30 mouse cellular contexts compared by ENCODE assay signal in genomic region chr2:93312458-93312857, GRCm38 (mm10). TPM values are rescaled to one million over a fixed set of nuclear protein-coding genes. Genes with fewer than 3 reads are reported as not detected.
A peak's percentile ranks its signal among the peaks of the same experiment; 100 is the strongest.
DNase-seq lines count a peak whose midpoint lies in the region; ATAC-seq and TF ChIP-seq lines count a peak whose summit lies in the region.
"Had no signal": no experiment of that assay in that cellular context is flagged by ENCODE, and none has a peak within 500 bp of the region (broad histone marks: within the 10 kb centered on the region; RNA-seq: fewer than 3 reads in every experiment).

No protein-coding gene starts in this region.

- H3K27me3 ChIP-seq in heart, embryonic 12.5 days (replicated peaks) = no peaks in the 10 kb centered on the region
- H3K27me3 ChIP-seq in heart, adult 2 months (ENCODE audit: control insufficient read depth, insufficient read depth, low read length) = no peaks in the 10 kb centered on the region
- H3K27me3 ChIP-seq in intestine, embryonic 15.5 days (replicated peaks) = no peaks in the 10 kb centered on the region
- H3K27me3 ChIP-seq in intestine, postnatal 0 days (replicated peaks; ENCODE audit: control insufficient read depth, insufficient read depth, low read length) = no peaks in the 10 kb centered on the region
- H3K27me3 ChIP-seq in intestine, embryonic 16.5 days (replicated peaks; ENCODE audit: control insufficient read depth, insufficient read depth, low read length) = no peaks in the 10 kb centered on the region
- H3K27me3 ChIP-seq: embryonic facial prominence, embryonic 15.5 days; hindbrain, embryonic 15.5 days; liver, embryonic 12.5 days; midbrain, embryonic 13.5 days had no signal

- no peak overlapping the region for H3K4me2 ChIP-seq in heart, embryonic 12.5 days
- no peak overlapping the region for H3K4me2 ChIP-seq in intestine, embryonic 15.5 days (replicated peaks)
- no peak overlapping the region for H3K4me2 ChIP-seq in intestine, postnatal 0 days (replicated peaks; ENCODE audit: low read depth)
- no peak overlapping the region for H3K4me2 ChIP-seq in intestine, embryonic 16.5 days (ENCODE audit: low read depth, low read length)
- H3K4me2 ChIP-seq: embryonic facial prominence, embryonic 15.5 days; hindbrain, embryonic 15.5 days; liver, embryonic 12.5 days; midbrain, embryonic 13.5 days had no signal

- H3K9me3 ChIP-seq in heart, embryonic 12.5 days (replicated peaks) = no peaks in the 10 kb centered on the region
- no peaks in the 10 kb centered on the region for H3K9me3 ChIP-seq in intestine, embryonic 15.5 days
- no peaks in the 10 kb centered on the region for H3K9me3 ChIP-seq in intestine, postnatal 0 days (ENCODE audit: control insufficient read depth)
- no peaks in the 10 kb centered on the region for H3K9me3 ChIP-seq in intestine, embryonic 16.5 days (ENCODE audit: control insufficient read depth, low read length)
- H3K9me3 ChIP-seq: embryonic facial prominence, embryonic 15.5 days; hindbrain, embryonic 15.5 days; liver, embryonic 12.5 days; megakaryocyte, embryonic 14.5 days; midbrain, embryonic 13.5 days had no signal

- H3K4me1 ChIP-seq in heart, embryonic 12.5 days (replicated peaks) = peaks cover 78% of the 10 kb centered on the region
- peaks cover 7% of the 10 kb centered on the region for H3K4me1 ChIP-seq in heart, adult 2 months (ENCODE audit: control insufficient read depth, insufficient read depth, low read length)
- peaks cover 38% of the 10 kb centered on the region for H3K4me1 ChIP-seq in intestine, embryonic 15.5 days (replicated peaks)
- H3K4me1 ChIP-seq in intestine, postnatal 0 days (replicated peaks; ENCODE audit: control insufficient read depth, insufficient read depth, low read length) = peaks cover 17% of the 10 kb centered on the region
- H3K4me1 ChIP-seq in intestine, embryonic 16.5 days (ENCODE audit: control insufficient read depth, insufficient read depth, low read length) = peaks cover 39% of the 10 kb centered on the region

- no peak for ATAC-seq in heart, embryonic 12.5 days (ENCODE audit: insufficient number of reproducible peaks, low FRiP score)
- ATAC-seq in intestine, embryonic 15.5 days = no peak
- no peak for ATAC-seq in intestine, postnatal 0 days
- ATAC-seq in common myeloid progenitor, adult 5-6 weeks (replicated peaks; ENCODE audit: low read depth, poor library complexity, severe bottlenecking) = peak; percentile 73
- no peak for ATAC-seq in intestine, embryonic 16.5 days
- ATAC-seq: CD4-positive, CD25-positive, alpha-beta regulatory T cell, adult 4 months; forebrain, embryonic 14.5 days; inflammation-experienced regulatory T-cells, adult 6 months; liver, embryonic 12.5 days; liver, postnatal 0 days; midbrain, embryonic 13.5 days had no signal

- WGBS in heart, embryonic 12.5 days = 65% methylated on average over 3 of the region's 3 CpGs
- WGBS in heart, adult 2 months = 48% methylated on average over 3 of the region's 3 CpGs
- 51% methylated on average over 3 of the region's 3 CpGs for WGBS in intestine, embryonic 15.5 days
- WGBS in intestine, postnatal 0 days = 57% methylated on average over 3 of the region's 3 CpGs
- 57% methylated on average over 3 of the region's 3 CpGs for WGBS in intestine, embryonic 16.5 days

- H3K36me3 ChIP-seq in heart, embryonic 12.5 days = peaks cover 15% of the 10 kb centered on the region; the same call in 1 of the 2 replicates
- no peaks in the 10 kb centered on the region for H3K36me3 ChIP-seq in heart, adult 2 months (ENCODE audit: control insufficient read depth, insufficient read depth, low read length)
- H3K36me3 ChIP-seq in intestine, embryonic 15.5 days = no peaks in the 10 kb centered on the region
- no peaks in the 10 kb centered on the region for H3K36me3 ChIP-seq in intestine, postnatal 0 days (ENCODE audit: control insufficient read depth, insufficient read depth)
- H3K36me3 ChIP-seq in intestine, embryonic 16.5 days (ENCODE audit: control insufficient read depth, insufficient read depth, low read length) = no peaks in the 10 kb centered on the region
- H3K36me3 ChIP-seq: embryonic facial prominence, embryonic 15.5 days; hindbrain, embryonic 15.5 days; liver, embryonic 12.5 days had no signal

- no peak for TF ChIP-seq CTCF in heart, adult 2 months (IDR thresholded peaks at IDR 0.05)
- no peak for TF ChIP-seq CTCF in intestine, postnatal 0 days (IDR thresholded peaks at IDR 0.05; ENCODE audit: low read depth)

- intact Hi-C loops in heart, adult 2 months (cut with DNase I) = no loop called here

- no peak for TF ChIP-seq POLR2A in heart, adult 2 months (IDR thresholded peaks at IDR 0.05; ENCODE audit: insufficient read depth, low read depth, low read length)

- peak overlapping the region; percentile 52; the same call in 1 of the 2 replicates for H3K27ac ChIP-seq in heart, embryonic 12.5 days (ENCODE audit: poor library complexity, severe bottlenecking)
- no peak overlapping the region for H3K27ac ChIP-seq in heart, adult 2 months
- H3K27ac ChIP-seq in intestine, embryonic 15.5 days = 0 out of 2 replicates have a peak overlapping the region, but pooled peaks have one; percentile 40
- no peak overlapping the region for H3K27ac ChIP-seq in intestine, postnatal 0 days (ENCODE audit: low read depth, low read length)
- no peak overlapping the region for H3K27ac ChIP-seq in intestine, embryonic 16.5 days (ENCODE audit: low read length)
- H3K27ac ChIP-seq: embryonic facial prominence, embryonic 15.5 days; hindbrain, embryonic 15.5 days; kidney, postnatal 0 days; liver, embryonic 12.5 days had no signal

- no peak overlapping the region for H3K9ac ChIP-seq in heart, embryonic 12.5 days
- H3K9ac ChIP-seq in heart, adult 2 months (ENCODE audit: low read depth, low read length) = no peak overlapping the region
- H3K9ac ChIP-seq in intestine, embryonic 15.5 days = no peak overlapping the region
- H3K9ac ChIP-seq in intestine, postnatal 0 days (ENCODE audit: low read depth, low read length) = no peak overlapping the region
- 0 out of 2 replicates have a peak overlapping the region, but pooled peaks have one; percentile 2 for H3K9ac ChIP-seq in intestine, embryonic 16.5 days (ENCODE audit: low read depth, low read length)
- H3K9ac ChIP-seq: embryonic facial prominence, embryonic 15.5 days; hindbrain, embryonic 15.5 days; liver, embryonic 12.5 days; liver, postnatal 0 days; midbrain, embryonic 13.5 days had no signal

- H3K79me2 ChIP-seq in heart, adult 2 months (replicated peaks; ENCODE audit: control insufficient read depth, insufficient read depth, low read length) = no peaks in the 10 kb centered on the region; the same call in 1 of the 2 replicates

- no peak for TF ChIP-seq EP300 in heart, adult 2 months (IDR thresholded peaks at IDR 0.05; ENCODE audit: insufficient read depth, low read depth, low read length)

- H3K4me3 ChIP-seq in heart, embryonic 12.5 days = no peak overlapping the region
- no peak overlapping the region for H3K4me3 ChIP-seq in heart, adult 2 months
- H3K4me3 ChIP-seq in intestine, embryonic 15.5 days (replicated peaks) = no peak overlapping the region
- no peak overlapping the region for H3K4me3 ChIP-seq in intestine, postnatal 0 days (ENCODE audit: low read depth, low read length)
- H3K4me3 ChIP-seq in intestine, embryonic 16.5 days (ENCODE audit: low read length) = no peak overlapping the region
- H3K4me3 ChIP-seq: embryonic facial prominence, embryonic 15.5 days; hindbrain, embryonic 15.5 days; liver, embryonic 12.5 days; megakaryocyte, embryonic 14.5 days; midbrain, embryonic 13.5 days had no signal

- no peak for DNase-seq in heart, adult 2 months
- DNase-seq in kidney, postnatal 10 days = no peak
- DNase-seq: adrenal gland, postnatal 14 days; cerebellum, adult 11-12 months; cerebellum, adult 9-11 months; gastrocnemius, postnatal 25 days; heart, adult 18-20 months; kidney, adult 8-10 months; layer of hippocampus, postnatal 36 days; left cerebral cortex, postnatal 4 days; liver, postnatal 0 days; lung, postnatal 36 days; right cerebral cortex, adult 18-20 months; spleen, adult 18-20 months; thymus, postnatal 4 days had no signal

RNA-seq across cellular contexts. Expression of gene Tspan18, which starts 21.8 kb away (rescaled TPM):
- polyA plus RNA-seq in heart, embryonic 12.5 days (2016; fragmentation: Nextera tagmentation; extraction: Ambion mirVana) = 58.5 and 63.8 TPM in 2 replicates
- 10 to 100 TPM in 1 of 2 experiments, 1 to 10 TPM in 1; 9.4 to 16.0 TPM for total RNA-seq in heart, adult 2 months (2021)
- 21.3 and 23.8 TPM in 2 replicates for polyA plus RNA-seq in heart, adult 2 months (2012; rRNA removed)
- polyA plus RNA-seq in intestine, embryonic 15.5 days (2015; fragmentation: Nextera tagmentation; extraction: Ambion mirVana) = 21.4 and 23.0 TPM in 2 replicates
- 12.2 and 18.0 TPM in 2 replicates for polyA plus RNA-seq in intestine, postnatal 0 days (2015; fragmentation: Nextera tagmentation; extraction: Ambion mirVana)
- 0.24 and 1.1 TPM in 2 replicates for total RNA-seq in common myeloid progenitor, adult 5-6 weeks (2017)
- 19.5 and 19.6 TPM in 2 replicates for polyA plus RNA-seq in intestine, embryonic 16.5 days (2015; fragmentation: Nextera tagmentation; extraction: Ambion mirVana)
- total RNA-seq: monocyte, adult 5-6 weeks had no signal
- polyA plus RNA-seq: inflammation-experienced regulatory T-cells, adult 6 months had no signal

Comparison
In these comparisons a context has a peak if more than half of its experiments do, and no peak if none do; other contexts are left out.
1. H3K27ac ChIP-seq: peak in heart, embryonic 12.5 days (single experiment) and intestine, embryonic 15.5 days (single experiment); none in heart, adult 2 months (single experiment), intestine, postnatal 0 days (single experiment) and intestine, embryonic 16.5 days (single experiment).